20 mouse cellular contexts compared by ENCODE assay signal in genomic region chr8:127894284-127894683, GRCm38 (mm10).
"Had no signal": no experiment of that assay in that cellular context is flagged by ENCODE, and none has a peak within 500 bp of the region (broad histone marks: within the 10 kb centered on the region; RNA-seq: fewer than 3 reads in every experiment).

No protein-coding gene starts in this region.

- H3K36me3 ChIP-seq: limb, embryonic 10.5 days; limb, embryonic 13.5 days; midbrain, embryonic 13.5 days had no signal

- H3K9me3 ChIP-seq: limb, embryonic 10.5 days; limb, embryonic 13.5 days; midbrain, embryonic 13.5 days had no signal

- H3K4me2 ChIP-seq: limb, embryonic 13.5 days; lung, embryonic 14.5 days; midbrain, embryonic 13.5 days had no signal

- H3K27ac ChIP-seq: kidney, postnatal 0 days; layer of hippocampus, adult 2 months; limb, embryonic 10.5 days; limb, embryonic 13.5 days; liver, embryonic 14.5 days; macrophage; midbrain, embryonic 13.5 days; stomach, postnatal 0 days had no signal

- H3K9ac ChIP-seq: limb, embryonic 13.5 days; liver, embryonic 14.5 days; liver, postnatal 0 days; lung, embryonic 14.5 days; midbrain, embryonic 13.5 days had no signal

- DNase-seq: kidney, adult 2 months; kidney, postnatal 25 days; layer of hippocampus, adult 9-11 months; liver; liver, postnatal 0 days; lung, embryonic 14.5 days; right cerebral cortex, adult 18-20 months; right cerebral cortex, postnatal 14 days; right cerebral cortex, postnatal 4 days; thymus, adult 2 months; thymus, postnatal 25 days had no signal

- H3K27me3 ChIP-seq: limb, embryonic 13.5 days; midbrain, embryonic 13.5 days had no signal

- ATAC-seq: liver, postnatal 0 days; lung, postnatal 0 days; midbrain, embryonic 13.5 days had no signal

- H3K4me3 ChIP-seq: layer of hippocampus, adult 2 months; limb, embryonic 10.5 days; limb, embryonic 13.5 days; midbrain, embryonic 13.5 days had no signal
